Mouse (Mus musculus) adrenal gland, postnatal 10 days (tissue): ENCODE results near the gene Tjp2. TPM values are rescaled to one million over a fixed set of nuclear protein-coding genes. Genes with fewer than 3 reads are reported as not detected.
"Not testable (repeated sequence)": the region's sequence is repeated elsewhere in the genome, so short reads cannot be mapped to it uniquely, and the experiment has no call there.

Experiments used
- DNase-seq: peaks from one replicate; pipeline ENCODE4 v3.0.0; 2021; ENCODE audit warnings: mixed read lengths
- total RNA-seq, 2 experiments: library from RNA; stranded (reverse); gene quantifications; 2 replicates each; pipeline ENCODE4 v1.2.3; 2021

Gene Tjp2
- total RNA-seq, 2 experiments from 2014 or later = 11.9 to 14.9 TPM

DNA sequence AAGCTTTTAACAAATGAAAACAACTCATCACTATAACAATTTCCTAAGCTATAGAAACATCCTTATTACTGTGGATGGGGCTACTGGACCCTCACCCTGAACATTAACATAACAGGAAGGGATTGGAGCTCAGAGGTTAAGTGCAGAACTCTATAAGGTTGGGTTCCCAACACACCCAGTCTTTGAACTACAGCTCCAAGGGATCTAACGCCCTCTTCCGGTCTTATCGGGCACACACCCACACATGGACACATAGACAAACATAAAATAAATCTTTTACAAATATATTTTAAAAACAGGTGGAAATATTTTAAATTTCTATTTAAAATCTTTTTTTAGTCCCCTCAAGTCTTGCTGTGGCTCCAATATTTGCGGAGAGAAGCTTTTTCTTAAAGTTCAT lies 3.4 kb downstream of the Tjp2 start:
- no peak for DNase-seq

- no peak for DNase-seq
Observed at GRCm38 (mm10) chr19:24220795-24221445, 3.9 kb downstream of the Tjp2 start.

- no peak for DNase-seq
Observed at GRCm38 (mm10) chr19:24219011-24219410, 5.8 kb downstream of the Tjp2 start.

DNA sequence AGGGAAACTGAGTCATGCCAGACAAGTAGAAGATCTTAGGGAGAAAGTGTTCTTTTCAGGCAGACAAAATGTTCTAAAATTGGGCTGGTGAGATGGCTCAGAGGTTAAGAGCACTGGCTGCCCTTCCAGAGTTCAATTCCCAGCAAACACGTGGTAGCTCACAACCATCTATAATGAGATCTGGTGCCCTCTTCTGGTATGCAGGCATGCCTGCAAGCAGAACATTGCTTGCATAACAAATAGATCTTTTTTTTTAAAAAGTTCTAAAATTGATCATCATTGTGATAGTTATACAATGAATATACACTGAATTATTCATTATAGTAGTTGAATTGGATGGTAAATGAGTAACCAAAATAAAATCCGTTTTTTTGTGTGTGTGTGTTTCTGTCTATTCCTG lies 6.5 kb downstream of the Tjp2 start:
- no peak for DNase-seq

DNA sequence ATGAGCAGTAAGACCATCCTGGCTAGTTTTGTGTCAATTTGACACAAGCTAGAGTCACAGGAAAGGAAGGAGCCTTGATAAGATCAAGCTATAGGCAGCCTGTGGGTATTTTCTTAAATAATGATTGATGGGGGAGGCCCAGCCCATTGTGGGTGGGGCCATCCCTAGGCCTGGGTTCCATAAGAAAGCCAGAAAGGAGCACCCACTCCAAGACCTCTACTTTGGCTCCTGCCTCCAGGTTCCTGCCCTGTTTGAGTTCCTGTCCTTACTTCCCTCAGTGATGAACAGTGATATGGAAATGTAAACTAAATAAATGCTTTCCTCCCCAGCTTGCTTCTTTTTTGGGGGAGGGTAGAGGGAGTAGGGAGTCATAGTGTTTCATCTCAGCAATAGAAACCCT lies 7.0 kb downstream of the Tjp2 start:
- DNase-seq = no peak

DNA sequence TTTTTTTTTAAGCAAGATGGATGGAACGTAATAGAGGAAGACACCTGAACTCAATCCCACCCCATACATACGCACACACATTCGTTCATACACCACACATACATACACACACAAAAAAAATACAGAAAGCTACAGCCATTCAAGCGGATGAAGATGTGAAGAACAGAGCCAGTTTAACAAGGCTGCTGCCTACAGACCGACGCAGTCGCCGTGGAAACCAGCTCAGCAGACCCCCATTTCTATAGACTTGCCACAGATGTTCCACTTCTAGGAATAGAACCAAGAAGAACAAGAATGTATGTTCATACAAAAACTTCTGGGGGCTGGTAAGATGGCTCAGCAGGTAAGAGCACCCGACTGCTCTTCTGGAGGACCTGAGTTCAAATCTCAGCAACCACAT lies 8.1 kb downstream of the Tjp2 start:
- no peak for DNase-seq

DNA sequence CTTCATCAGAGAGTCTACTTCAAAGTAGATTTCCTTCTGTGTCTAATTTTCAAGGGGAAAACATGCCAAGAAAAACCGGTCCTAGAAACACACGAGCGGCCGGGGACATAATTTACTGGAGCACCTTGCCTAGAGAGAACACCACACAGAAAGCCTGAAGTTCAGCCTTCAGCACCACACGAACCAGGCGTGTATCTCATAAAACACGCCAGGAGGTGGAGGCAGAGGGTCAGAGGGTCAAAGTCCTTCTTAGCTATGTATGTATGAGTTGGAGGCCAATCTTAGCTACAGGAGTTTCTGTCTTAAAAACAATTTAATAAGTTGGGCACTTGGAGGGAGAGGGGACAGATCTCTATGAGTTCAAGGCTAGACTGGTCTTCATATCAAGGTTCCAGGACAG lies 9.9 kb downstream of the Tjp2 start:
- no peak for DNase-seq

- no peak for DNase-seq
Observed at GRCm38 (mm10) chr19:24213299-24213698, 11.5 kb downstream of the Tjp2 start.

- DNase-seq = no peak
Observed at GRCm38 (mm10) chr19:24212552-24213249, 12.1 kb downstream of the Tjp2 start.

- no peak for DNase-seq
Observed at GRCm38 (mm10) chr19:24211168-24211567, 13.7 kb downstream of the Tjp2 start.

GRCm38 (mm10) chr19:24209516-24209915 lies 15.3 kb downstream of the Tjp2 start:
- DNase-seq = no peak

DNA sequence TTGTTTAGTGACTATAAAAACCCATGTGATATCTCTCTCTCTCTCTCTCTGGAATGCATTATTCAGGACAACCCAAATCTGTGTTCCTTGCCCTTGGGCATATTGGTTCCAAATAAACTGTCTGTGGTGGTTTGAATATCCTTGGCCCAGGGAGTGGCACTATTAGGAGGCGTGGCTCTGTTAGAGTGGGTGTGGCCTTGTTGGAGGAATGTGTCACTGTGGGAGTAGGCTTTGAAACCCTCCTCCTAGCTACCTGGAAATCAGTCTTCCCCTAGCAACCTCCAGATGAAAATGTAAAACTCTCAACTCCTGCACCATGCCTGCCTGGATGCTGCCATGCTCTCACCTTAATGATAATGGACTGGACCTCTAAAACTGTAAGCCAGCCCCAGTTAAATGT lies 16.9 kb downstream of the Tjp2 start:
- DNase-seq = no peak

- no peak for DNase-seq
Observed at GRCm38 (mm10) chr19:24205001-24205400, 19.8 kb downstream of the Tjp2 start.

DNA sequence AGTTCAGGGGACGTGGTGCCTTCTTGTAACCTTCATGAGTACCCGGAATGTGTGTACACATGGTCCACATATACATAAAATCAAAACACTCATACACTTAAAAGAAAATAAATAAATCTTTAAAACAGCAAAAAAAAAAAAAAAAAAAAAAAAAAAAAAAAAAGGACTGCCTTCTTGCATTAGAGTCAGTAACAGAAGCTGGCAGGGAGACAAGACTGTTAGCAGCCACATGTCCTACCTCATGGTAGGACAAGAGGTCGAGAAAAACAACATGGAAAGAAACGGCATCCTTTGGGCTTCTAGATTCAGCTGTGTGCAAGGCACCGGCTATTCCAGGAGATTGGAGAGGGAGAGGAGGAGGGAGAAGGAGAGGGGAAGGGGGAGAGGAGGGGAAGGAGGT lies 23.0 kb downstream of the Tjp2 start:
- no peak for DNase-seq

DNA sequence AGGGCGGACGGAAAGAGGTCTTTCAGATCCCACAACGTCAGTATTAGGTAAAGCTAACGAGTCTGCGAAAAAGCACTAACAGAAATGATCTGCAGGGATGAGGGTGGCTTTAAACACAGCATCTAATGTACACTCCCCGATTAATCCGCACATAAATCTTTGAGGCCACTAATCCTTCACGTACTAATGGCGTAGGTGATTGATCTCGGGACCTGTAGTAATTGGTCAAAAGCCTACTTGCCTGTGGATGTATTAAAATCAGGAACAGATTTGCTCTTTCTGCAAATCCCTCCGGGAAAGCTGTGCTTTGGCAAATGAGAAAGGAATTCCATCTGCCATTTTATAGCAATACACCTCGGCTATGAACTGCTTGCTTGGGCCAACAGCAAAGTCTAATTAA lies 24.3 kb downstream of the Tjp2 start:
- no peak for DNase-seq

GRCm38 (mm10) chr19:24198676-24199303 lies 26.0 kb downstream of the Tjp2 start:
- DNase-seq = no peak

- no peak for DNase-seq
Observed at GRCm38 (mm10) chr19:24197338-24197737, 27.5 kb downstream of the Tjp2 start.

DNA sequence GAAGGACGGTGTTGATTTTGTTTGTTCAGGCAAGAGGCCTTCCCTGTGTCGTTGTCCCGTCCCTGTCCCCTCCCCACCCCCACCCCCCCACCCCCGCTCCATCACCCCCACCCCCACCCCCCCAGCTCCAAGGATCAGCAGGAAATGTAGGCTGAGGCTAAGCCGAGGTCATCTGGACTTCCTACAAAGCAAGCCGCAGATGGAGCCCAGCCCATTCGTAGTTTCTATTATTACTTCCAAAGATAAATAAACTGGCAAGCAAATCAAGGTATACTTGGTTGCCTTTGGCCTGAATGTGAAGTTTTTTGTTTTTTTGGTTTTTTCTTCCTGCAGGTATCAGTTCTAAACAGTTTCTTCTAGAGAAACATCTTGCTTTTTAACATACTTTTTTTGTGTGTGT lies 29.6 kb downstream of the Tjp2 start:
- no peak for DNase-seq

DNA sequence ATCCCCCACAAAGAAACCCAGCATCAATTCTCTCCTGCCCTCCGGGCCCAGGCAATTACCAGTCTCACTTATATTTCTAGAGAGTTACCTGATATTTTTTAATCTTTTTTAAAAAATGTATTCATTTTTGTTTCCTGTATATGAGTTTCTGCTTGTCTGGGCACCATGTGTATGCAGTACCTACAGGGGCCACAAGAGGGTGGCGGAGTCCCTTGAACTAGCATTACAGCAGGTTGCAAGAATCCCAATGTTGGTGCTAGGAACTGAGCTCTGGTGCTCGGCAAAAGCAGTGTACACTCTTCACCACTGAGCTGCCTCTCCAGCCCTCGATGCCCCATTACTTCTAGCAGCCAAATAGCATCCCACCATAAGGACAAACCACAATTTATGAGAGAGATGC lies 30.6 kb downstream of the Tjp2 start:
- DNase-seq = peak; percentile 21

- no peak for DNase-seq
Observed at GRCm38 (mm10) chr19:24192946-24193345, 31.9 kb downstream of the Tjp2 start.

DNA sequence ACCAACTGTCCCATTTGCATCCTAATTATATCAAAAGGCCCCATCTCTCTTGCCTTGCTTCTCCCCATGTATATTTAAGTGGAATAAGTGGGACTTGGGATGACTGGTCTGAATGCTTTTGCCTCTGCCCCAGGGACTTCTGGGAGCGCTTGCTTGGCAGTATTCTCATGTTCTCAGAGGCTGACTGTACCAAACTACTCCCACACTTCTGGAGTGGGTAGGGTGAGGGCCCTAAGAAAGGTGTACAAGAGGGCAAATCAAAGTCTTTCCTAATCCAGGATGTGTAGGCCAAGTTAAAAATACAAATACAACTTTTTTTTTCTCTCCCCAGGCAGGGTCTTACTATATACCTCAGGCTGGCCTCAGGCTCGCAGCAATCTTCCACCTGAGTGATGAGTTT lies 37.0 kb downstream of the Tjp2 start:
- DNase-seq = no peak

DNA sequence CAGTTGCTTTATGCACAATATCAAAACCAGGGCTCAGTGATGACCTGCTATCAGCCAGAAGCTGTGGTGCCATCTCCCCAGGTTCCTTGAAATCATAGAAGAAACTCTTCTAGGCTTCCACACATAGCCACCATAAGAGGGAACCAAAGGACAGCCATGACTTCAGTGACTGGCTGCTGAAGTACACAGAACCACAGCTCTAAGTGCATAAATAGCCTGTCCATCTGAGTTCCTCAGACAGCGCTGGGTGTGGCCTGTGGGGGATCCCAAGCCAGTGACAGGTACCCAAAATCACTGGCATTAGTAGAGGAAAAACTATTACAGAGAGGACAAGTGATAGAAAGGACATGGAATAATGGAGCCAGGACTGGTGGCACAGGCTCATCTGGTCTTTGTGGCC lies 37.5 kb downstream of the Tjp2 start:
- not testable (repeated sequence) for DNase-seq

GRCm38 (mm10) chr19:24183680-24184235 lies 41.1 kb downstream of the Tjp2 start:
- DNase-seq = no peak

- no peak for DNase-seq
Observed at GRCm38 (mm10) chr19:24180415-24180814, 44.4 kb downstream of the Tjp2 start.
